Mouse (Mus musculus) lung, adult 2 months (tissue): Measurements from ENCODE around the gene Rfc2.

Source experiments
- CTCF ChIP-seq: fragments of 200-500 bp; IDR thresholded peaks from 2 replicates; pipeline ENCODE4 v1.5.1; 2011; ENCODE audit warnings: mild to moderate bottlenecking, low read length, control low read depth; ENCODE audit not compliant: insufficient read depth
- POLR2A ChIP-seq: fragments of 200-500 bp; IDR thresholded peaks from 2 replicates; pipeline ENCODE4 v1.6.1; 2011; ENCODE audit warnings: low read depth, mild to moderate bottlenecking, control low read depth, low read length, borderline replicate concordance; ENCODE audit errors: extremely low read depth

- TF ChIP-seq CTCF, result no peak
- TF ChIP-seq POLR2A, result no peak
These were observed 12.1 kb upstream of the Rfc2 start for GRCm38 (mm10) chr5:134568964-134569491.
